In genomic region chr14:60409702-60410491, GRCm38 (mm10) we compare ENCODE assay signal across 7 mouse cellular contexts. TPM values are rescaled to one million over a fixed set of nuclear protein-coding genes. Genes with fewer than 3 reads are reported as not detected.
DNase-seq lines count a peak whose midpoint lies in the region; ATAC-seq lines count a peak whose summit lies in the region.

No protein-coding gene starts in this region.

- DNase-seq in urinary bladder, postnatal 14 days (ENCODE audit: low spot score), result peak; percentile 12
- DNase-seq in urinary bladder, adult 2 months (ENCODE audit: low spot score), result no peak
- peak; percentile 36 for DNase-seq in forebrain, embryonic 10.5 days (ENCODE audit: extremely low spot score, low spot score)
- DNase-seq in left cerebral cortex, postnatal 4 days, result peak; percentile 50
- DNase-seq in urinary bladder, adult 18-20 months (ENCODE audit: low spot score in 2 of 2), result no peak
- no peak for DNase-seq in adrenal gland, adult 8-10 months

- no peaks in the 10 kb centered on the region for H3K36me3 ChIP-seq in forebrain, embryonic 10.5 days (replicated peaks)
- H3K36me3 ChIP-seq in stomach, embryonic 15.5 days, result no peaks in the 10 kb centered on the region

- H3K27ac ChIP-seq in forebrain, embryonic 10.5 days, result peak overlapping the region; percentile 76
- H3K27ac ChIP-seq in stomach, embryonic 15.5 days, result no peak overlapping the region

- peak; percentile 54; the same call in 1 of the 2 replicates for ATAC-seq in stomach, embryonic 15.5 days (ENCODE audit: insufficient read depth, low FRiP score, low read depth)

- H3K4me1 ChIP-seq in forebrain, embryonic 10.5 days, result peaks cover 36% of the 10 kb centered on the region
- H3K4me1 ChIP-seq in stomach, embryonic 15.5 days, result peaks cover 15% of the 10 kb centered on the region

- H3K4me3 ChIP-seq in forebrain, embryonic 10.5 days, result peak overlapping the region; percentile 23; the same call in 1 of the 2 replicates
- no peak overlapping the region for H3K4me3 ChIP-seq in stomach, embryonic 15.5 days (replicated peaks)

- WGBS in forebrain, embryonic 10.5 days, result 39% methylated on average over 12 of the region's 12 CpGs
- 17% methylated on average over 12 of the region's 12 CpGs for WGBS in stomach, embryonic 15.5 days

- peak overlapping the region; percentile 16; the same call in 1 of the 2 replicates for H3K4me2 ChIP-seq in stomach, embryonic 15.5 days

- H3K27me3 ChIP-seq in forebrain, embryonic 10.5 days (ENCODE audit: poor library complexity, severe bottlenecking), result no peaks in the 10 kb centered on the region
- no peaks in the 10 kb centered on the region for H3K27me3 ChIP-seq in stomach, embryonic 15.5 days (replicated peaks)

- H3K9me3 ChIP-seq in forebrain, embryonic 10.5 days, result no peaks in the 10 kb centered on the region
- H3K9me3 ChIP-seq in stomach, embryonic 15.5 days, result no peaks in the 10 kb centered on the region

- intact Hi-C loops in left cerebral cortex, postnatal 4 days (cut with DNase I), result no loop called here

- H3K9ac ChIP-seq in stomach, embryonic 15.5 days, result no peak overlapping the region

RNA-seq across cellular contexts. Expression of gene Amer2, which starts 36.8 kb away (rescaled TPM):
- polyA plus RNA-seq in urinary bladder, adult 2 months (2012; rRNA removed), result 0.15 and 0.18 TPM in 2 replicates
- polyA plus RNA-seq in forebrain, embryonic 10.5 days (2016; fragmentation: Nextera tagmentation; extraction: Ambion mirVana), result 7.7 and 9.6 TPM in 2 replicates
- total RNA-seq in left cerebral cortex, postnatal 4 days (2021), result 10 to 100 TPM; 55.6 to 59.1 TPM
- polyA plus RNA-seq in stomach, embryonic 15.5 days (2015; fragmentation: Nextera tagmentation; extraction: Ambion mirVana), result 1.4 TPM in 2 replicates
- total RNA-seq in adrenal gland, adult 8-10 months (2022), result 1 to 10 TPM; 4.4 to 5.9 (median 4.6) TPM

Comparison
In these comparisons a context has a peak if more than half of its experiments do, and no peak if none do; other contexts are left out.
1. DNase-seq: peak in urinary bladder, postnatal 14 days (single experiment), forebrain, embryonic 10.5 days (single experiment) and left cerebral cortex, postnatal 4 days (single experiment); none in urinary bladder, adult 2 months (single experiment), urinary bladder, adult 18-20 months (0 of 2) and adrenal gland, adult 8-10 months (single experiment).